Mouse (Mus musculus) forebrain, embryonic 16.5 days (tissue): ENCODE measurements at regions not wholly inside any gene's neighbourhood (a gene's known extent, or its start where the extent isn't known, plus 50 kb on each side); places are given as distances from the start of the nearest gene placed in this dataset.

Source experiments
- ATAC-seq: fragments of 200-750 bp; cut with Nextera tagmentation; 2 replicates; pipeline ENCODE4 v1.8.0; 2017; ENCODE audit warnings: mild to moderate bottlenecking, moderate library complexity
- H3K27ac ChIP-seq: fragments of 300-500 bp; sonication (generic); 2 replicates; pipeline ENCODE4 v1.5.1; 2014; ENCODE audit warnings: low read length, control low read depth
- H3K27me3 ChIP-seq: fragments of 300-500 bp; sonication (generic); replicated peaks from 2 replicates; pipeline ENCODE4 v1.6.1; 2014; ENCODE audit warnings: low read length; ENCODE audit not compliant: control insufficient read depth, insufficient read depth
- H3K36me3 ChIP-seq: fragments of 300-500 bp; sonication (generic); 2 replicates; pipeline ENCODE4 v1.6.1; 2014; ENCODE audit not compliant: control insufficient read depth, insufficient read depth
- H3K4me1 ChIP-seq: fragments of 300-500 bp; sonication (generic); replicated peaks from 2 replicates; pipeline ENCODE4 v1.6.1; 2014; ENCODE audit warnings: low read length; ENCODE audit not compliant: control insufficient read depth, insufficient read depth
- H3K4me2 ChIP-seq: fragments of 300-500 bp; sonication (generic); 2 replicates; pipeline ENCODE4 v1.6.1; 2014; ENCODE audit warnings: mild to moderate bottlenecking, low read length, control low read depth
- H3K4me3 ChIP-seq: fragments of 300-500 bp; sonication (generic); replicated peaks from 2 replicates; pipeline ENCODE4 v1.5.1; 2014; ENCODE audit warnings: mild to moderate bottlenecking, low read length, control low read depth
- H3K9ac ChIP-seq: fragments of 300-500 bp; sonication (generic); replicated peaks from 2 replicates; pipeline ENCODE4 v1.6.1; 2014; ENCODE audit warnings: low read depth, low read length, control low read depth
- H3K9me3 ChIP-seq: fragments of 300-500 bp; sonication (generic); 2 replicates; pipeline ENCODE4 v1.6.1; 2016; ENCODE audit warnings: low read length; ENCODE audit not compliant: control insufficient read depth
- WGBS: fragments of 180-500 bp; shearing (Covaris S2); extraction: QIAGEN DNeasy Blood & Tissue Kit; methylation state at CpG from one replicate; pipeline ENCODE4 v1.1.7; 2014; 5-methylcytosine and 5-hydroxymethylcytosine counted together

DNA sequence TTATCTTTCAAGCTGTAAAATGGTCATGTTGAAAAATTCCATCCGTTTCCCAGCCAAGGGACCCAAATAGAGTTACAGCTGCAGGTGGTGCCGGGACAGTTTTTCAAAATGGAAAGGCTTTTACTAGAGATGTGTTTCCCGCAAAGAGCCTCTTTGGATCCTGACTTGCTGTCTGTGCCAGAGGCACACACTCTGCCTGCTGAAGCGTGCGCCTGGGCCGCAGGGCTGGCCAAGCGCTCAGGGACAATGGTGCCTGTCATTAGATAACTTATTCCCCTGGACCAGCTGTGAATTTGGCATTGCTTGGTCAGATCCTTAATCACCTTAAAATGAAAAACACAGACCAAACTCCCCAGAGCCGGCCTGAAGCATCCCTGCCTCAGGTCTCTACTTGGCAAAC, 110.3 kb upstream of the Egflam start:
- 45% methylated on average over 8 of the region's 8 CpGs for WGBS
- H3K9ac ChIP-seq, result no peak overlapping the region

GRCm38 (mm10) chr15:7514743-7515273, 116.6 kb upstream of the Egflam start:
- ATAC-seq, result no peak
- Histone ChIP-seq H3K4me2 (no peak overlapping the region), H3K36me3 (no peaks in the 10 kb centered on the region), H3K9me3 (no peaks in the 10 kb centered on the region), H3K4me1 (no peaks in the 10 kb centered on the region), H3K27me3 (no peaks in the 10 kb centered on the region), H3K9ac (no peak overlapping the region), H3K4me3 (no peak overlapping the region), H3K27ac (no peak overlapping the region)
- 90% methylated on average over 13 of the region's 13 CpGs for WGBS

More for the DNA sequence above, 110.3 kb upstream of the Egflam start:
- Histone ChIP-seq H3K4me1 (no peaks in the 10 kb centered on the region), H3K36me3 (no peaks in the 10 kb centered on the region), H3K27ac (no peak overlapping the region), H3K9me3 (no peaks in the 10 kb centered on the region), H3K4me3 (no peak overlapping the region), H3K27me3 (no peaks in the 10 kb centered on the region), H3K4me2 (no peak overlapping the region)
- peak; percentile 78; the same call in 1 of the 2 replicates for ATAC-seq

DNA sequence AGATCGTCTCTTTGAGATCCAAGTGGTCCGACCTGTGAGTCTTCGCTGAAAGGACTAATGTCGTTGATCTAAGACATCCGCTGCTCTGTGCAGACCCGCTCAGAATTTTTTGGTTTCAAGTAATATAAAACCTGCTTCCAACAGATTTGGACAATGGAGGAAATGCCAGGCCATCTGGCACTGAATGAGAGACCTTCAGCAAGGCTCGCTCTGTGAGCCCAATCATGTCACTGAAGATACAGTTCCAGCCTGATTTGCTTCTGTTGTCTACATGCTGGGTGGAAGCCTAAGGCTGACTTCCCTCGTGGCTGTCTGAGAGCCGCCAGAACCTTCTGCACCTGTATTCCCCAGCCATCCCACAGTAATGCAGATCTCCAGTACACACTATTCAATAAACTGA, 123.4 kb upstream of the Egflam start:
- no peak overlapping the region for H3K4me2 ChIP-seq
- H3K27ac ChIP-seq, result no peak overlapping the region
- ATAC-seq, result no peak
- H3K27me3 ChIP-seq, result no peaks in the 10 kb centered on the region
- no peaks in the 10 kb centered on the region for H3K9me3 ChIP-seq
- H3K4me1 ChIP-seq, result no peaks in the 10 kb centered on the region
- H3K9ac ChIP-seq, result no peak overlapping the region
- 87% methylated on average over 9 of the region's 9 CpGs for WGBS
- H3K4me3 ChIP-seq, result no peak overlapping the region
- H3K36me3 ChIP-seq, result no peaks in the 10 kb centered on the region

- no peaks in the 10 kb centered on the region for H3K27me3 ChIP-seq
- ATAC-seq, result no peak
- 90% methylated on average over 14 of the region's 14 CpGs for WGBS
- H3K4me3 ChIP-seq, result no peak overlapping the region
- H3K4me1 ChIP-seq, result no peaks in the 10 kb centered on the region
- H3K9ac ChIP-seq, result no peak overlapping the region
- H3K9me3 ChIP-seq, result no peaks in the 10 kb centered on the region
- H3K27ac ChIP-seq, result no peak overlapping the region
- no peaks in the 10 kb centered on the region for H3K36me3 ChIP-seq
- H3K4me2 ChIP-seq, result no peak overlapping the region
Measured at GRCm38 (mm10) chr15:7522902-7523786, 124.9 kb upstream of the Egflam start.

- WGBS, result 24% methylated on average over 5 of the region's 5 CpGs
- H3K4me1 ChIP-seq, result no peaks in the 10 kb centered on the region
- H3K9me3 ChIP-seq, result no peaks in the 10 kb centered on the region
- H3K9ac ChIP-seq, result no peak overlapping the region
- no peaks in the 10 kb centered on the region for H3K27me3 ChIP-seq
- ATAC-seq, result no peak
- no peak overlapping the region for H3K4me2 ChIP-seq
- no peaks in the 10 kb centered on the region for H3K36me3 ChIP-seq
- H3K4me3 ChIP-seq, result no peak overlapping the region
- no peak overlapping the region for H3K27ac ChIP-seq
Measured at GRCm38 (mm10) chr15:7530959-7531588, 132.9 kb upstream of the Egflam start.

- Histone ChIP-seq H3K27ac (no peak overlapping the region), H3K4me1 (no peaks in the 10 kb centered on the region), H3K4me2 (no peak overlapping the region), H3K27me3 (no peaks in the 10 kb centered on the region), H3K9ac (no peak overlapping the region), H3K9me3 (no peaks in the 10 kb centered on the region), H3K36me3 (no peaks in the 10 kb centered on the region), H3K4me3 (no peak overlapping the region)
- WGBS, result 85% methylated on average over 4 of the region's 4 CpGs
- ATAC-seq, result no peak
Measured at GRCm38 (mm10) chr15:7537858-7538257, 139.7 kb upstream of the Egflam start.

DNA sequence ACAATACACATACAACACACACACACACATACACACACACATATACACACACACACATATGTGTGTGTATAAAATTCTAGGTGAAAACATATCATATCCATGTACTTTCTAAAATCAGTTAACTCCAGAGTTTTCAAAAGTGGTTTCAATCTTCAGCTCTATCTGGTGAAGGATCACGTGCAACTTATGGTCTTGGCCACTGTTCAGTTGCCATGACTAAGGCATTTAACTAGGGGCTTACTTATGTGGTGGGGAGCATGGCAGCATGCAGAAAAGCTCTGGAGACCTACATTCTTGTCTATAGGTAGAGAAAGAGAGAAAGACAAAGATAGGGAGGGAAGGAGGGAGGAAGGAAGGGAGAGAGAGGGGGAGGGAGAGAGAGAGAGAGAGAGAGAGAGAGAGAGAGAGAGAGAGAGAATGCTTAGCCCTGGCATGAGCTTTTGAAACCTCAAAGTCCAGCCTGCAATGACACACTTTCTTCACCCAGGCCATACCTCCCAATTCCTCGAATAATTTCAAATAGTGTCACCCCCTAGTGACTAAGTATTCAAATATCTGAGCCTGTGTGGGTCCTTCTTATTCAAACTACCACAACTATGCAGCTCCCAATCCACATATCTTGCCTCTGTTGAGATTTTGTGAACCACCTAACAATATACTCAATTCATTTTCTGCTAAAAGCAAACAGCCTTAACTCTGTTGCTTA, 155.1 kb upstream of the Egflam start:
- H3K36me3 ChIP-seq, result no peaks in the 10 kb centered on the region
- H3K4me1 ChIP-seq, result no peaks in the 10 kb centered on the region
- no peaks in the 10 kb centered on the region for H3K27me3 ChIP-seq
- H3K4me3 ChIP-seq, result no peak overlapping the region
- no peak overlapping the region for H3K4me2 ChIP-seq
- WGBS, result 80% methylated on average over 2 of the region's 2 CpGs
- no peak for ATAC-seq
- H3K27ac ChIP-seq, result no peak overlapping the region
- no peak overlapping the region for H3K9ac ChIP-seq
- H3K9me3 ChIP-seq, result no peaks in the 10 kb centered on the region

- no peak overlapping the region for H3K4me3 ChIP-seq
- no peaks in the 10 kb centered on the region for H3K9me3 ChIP-seq
- ATAC-seq, result no peak
- H3K27ac ChIP-seq, result no peak overlapping the region
- no peaks in the 10 kb centered on the region for H3K36me3 ChIP-seq
- 88% methylated on average over 3 of the region's 3 CpGs for WGBS
- H3K4me1 ChIP-seq, result no peaks in the 10 kb centered on the region
- H3K27me3 ChIP-seq, result no peaks in the 10 kb centered on the region
- no peak overlapping the region for H3K9ac ChIP-seq
- no peak overlapping the region for H3K4me2 ChIP-seq
Measured at GRCm38 (mm10) chr15:7554433-7554832, 156.2 kb upstream of the Egflam start.

GRCm38 (mm10) chr15:7563279-7563678, 165.1 kb upstream of the Egflam start:
- Histone ChIP-seq H3K9ac (no peak overlapping the region), H3K4me1 (peaks cover 4% of the 10 kb centered on the region), H3K27me3 (no peaks in the 10 kb centered on the region), H3K27ac (no peak overlapping the region), H3K4me3 (no peak overlapping the region), H3K9me3 (no peaks in the 10 kb centered on the region), H3K36me3 (no peaks in the 10 kb centered on the region), H3K4me2 (no peak overlapping the region)
- peak; percentile 47; the same call in 1 of the 2 replicates for ATAC-seq
- 71% methylated on average over 4 of the region's 4 CpGs for WGBS
